Mouse (Mus musculus): ENCODE measurements around the gene Ywhag.

- no peak for TF ChIP-seq CTCF (IDR thresholded peaks at IDR 0.05; ENCODE audit: extremely low read depth, insufficient read depth, low read length)
- TF ChIP-seq POLR2A (IDR thresholded peaks at IDR 0.05; ENCODE audit: extremely low read depth, insufficient read depth, low read length) = no peak
These were observed 26.2 kb downstream of the Ywhag start for GRCm38 (mm10) chr5:135908185-135908584.

Data from cortical plate, adult 2 months (tissue).